Mouse (Mus musculus) limb, embryonic 14.5 days (tissue): Measurements from ENCODE around the gene Fcgbp. TPM values are rescaled to one million over a fixed set of nuclear protein-coding genes. Genes with fewer than 3 reads are reported as not detected.
A peak's percentile ranks its signal among the peaks of the same experiment; 100 is the strongest.

Experiments used
- ATAC-seq: fragments of 200-750 bp; cut with Nextera tagmentation; 2 replicates; pipeline ENCODE4 v1.8.0; 2017; ENCODE audit warnings: low read depth, moderate number of reproducible peaks, moderate TSS enrichment; ENCODE audit not compliant: low FRiP score
- DNase-seq: peaks from one replicate; pipeline ENCODE4 v3.0.0-alpha.2; 2015; ENCODE audit warnings: low spot score
- H3K27ac ChIP-seq: fragments of 300-500 bp; sonication (generic); replicated peaks from 2 replicates; pipeline ENCODE4 v1.5.1; 2014; ENCODE audit warnings: low read depth, mild to moderate bottlenecking, low read length, moderate library complexity, mixed read lengths
- H3K27me3 ChIP-seq: fragments of 300-500 bp; sonication (generic); 2 replicates; pipeline ENCODE4 v1.6.1; 2014; ENCODE audit warnings: low read length, mixed read lengths; ENCODE audit not compliant: control insufficient read depth, insufficient read depth
- H3K36me3 ChIP-seq: fragments of 300-500 bp; sonication (generic); 2 replicates; pipeline ENCODE4 v1.6.1; 2014; ENCODE audit warnings: mild to moderate bottlenecking, low read length, moderate library complexity, mixed read lengths; ENCODE audit not compliant: control insufficient read depth, insufficient read depth
- H3K4me1 ChIP-seq: fragments of 300-500 bp; sonication (generic); 2 replicates; pipeline ENCODE4 v1.6.1; 2014; ENCODE audit warnings: antibody characterized with exemption, low read length, mixed read lengths; ENCODE audit not compliant: control insufficient read depth, insufficient read depth
- H3K4me2 ChIP-seq: fragments of 300-500 bp; sonication (generic); replicated peaks from 2 replicates; pipeline ENCODE4 v1.6.1; 2014; ENCODE audit warnings: low read depth, mild to moderate bottlenecking, low read length, moderate library complexity; ENCODE audit not compliant: severe bottlenecking
- H3K4me3 ChIP-seq: fragments of 300-500 bp; sonication (generic); replicated peaks from 2 replicates; pipeline ENCODE4 v1.5.1; 2014; ENCODE audit warnings: low read length
- H3K9ac ChIP-seq: fragments of 300-500 bp; sonication (generic); 2 replicates; pipeline ENCODE4 v1.6.1; 2014; ENCODE audit warnings: mild to moderate bottlenecking, low read depth, low read length, moderate library complexity; ENCODE audit not compliant: severe bottlenecking
- H3K9me3 ChIP-seq: fragments of 300-500 bp; sonication (generic); 2 replicates; pipeline ENCODE4 v1.6.1; 2016; ENCODE audit warnings: low read length; ENCODE audit not compliant: control insufficient read depth
- POLR2A ChIP-seq: fragments of 200-500 bp; IDR thresholded peaks from 2 replicates; pipeline ENCODE4 v1.8.0; 2012; ENCODE audit warnings: inconsistent platforms, mild to moderate bottlenecking, moderate library complexity, borderline replicate concordance; ENCODE audit not compliant: insufficient read depth, insufficient read length; ENCODE audit errors: extremely low read depth
- WGBS: fragments of 180-500 bp; shearing (Covaris S2); extraction: QIAGEN DNeasy Blood & Tissue Kit; methylation state at CpG from one replicate; pipeline ENCODE4 v1.1.7; 2014; 5-methylcytosine and 5-hydroxymethylcytosine counted together
- polyA plus RNA-seq, 2 experiments: library from polyadenylated mRNA; depleted of rRNA in 1 of 2; stranded (reverse) in 1 of 2; unstranded in 1 of 2; fragments of >200 nt; fragmentation: Nextera tagmentation in 1 of 2; extraction: Ambion mirVana in 1 of 2; gene quantifications; 2 replicates each; pipeline versions ENCODE4 v1.2.1 to v1.2.3; 2012 to 2014

The Fcgbp gene
- polyA plus RNA-seq (2012; rRNA removed) (0.35 and 0.63 TPM in 2 replicates), polyA plus RNA-seq (2014; fragmentation: Nextera tagmentation; extraction: Ambion mirVana) (0.18 and 0.48 TPM in 2 replicates)

DNA sequence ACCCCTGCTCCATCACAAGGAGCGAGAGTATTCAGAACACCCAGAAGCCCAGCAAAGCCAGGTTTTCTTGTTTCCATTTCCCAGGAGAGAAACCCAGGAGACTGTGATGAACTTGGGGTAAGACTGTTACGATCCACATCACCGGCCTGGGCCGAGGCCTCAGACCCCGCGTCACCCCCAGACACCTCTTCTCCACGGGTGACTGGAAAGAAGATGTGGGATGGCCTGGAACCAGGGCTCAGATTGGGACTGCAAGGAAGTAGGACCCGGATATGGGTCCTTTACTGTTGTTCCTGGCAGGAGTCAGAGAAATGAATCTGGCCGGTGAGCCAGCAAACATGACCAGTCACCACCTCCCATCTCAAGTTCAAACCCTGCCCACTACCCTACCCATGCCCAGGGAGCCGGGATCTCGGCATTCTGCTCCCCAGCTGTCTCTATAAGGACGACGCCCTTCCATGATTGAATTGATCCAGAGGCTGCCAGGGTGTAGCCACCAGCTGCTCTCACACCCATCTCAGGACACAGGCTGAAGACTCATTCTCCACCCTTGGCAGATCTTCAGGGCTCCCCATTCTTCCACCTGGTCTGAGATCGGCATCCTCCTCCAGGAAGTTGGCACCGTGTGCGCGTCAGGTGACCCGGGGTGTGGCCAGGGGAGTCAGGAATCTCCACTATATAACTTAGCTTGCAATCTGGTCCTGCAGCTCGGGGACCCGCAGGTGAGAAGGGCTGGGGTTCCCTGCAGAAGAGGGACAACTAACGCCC lies at the start of gene Fcgbp:
Gene Fcgbp (plus strand): TSS at position 706 of the 768 bp plus-strand sequence.
- Histone ChIP-seq H3K9me3 (no peaks in the 10 kb centered on the region), H3K27ac (no peak within 1 kb of the TSS), H3K4me1 (no peaks in the 10 kb centered on the region), H3K27me3 (no peaks in the 10 kb centered on the region), H3K9ac (no peak within 1 kb of the TSS), H3K36me3 (no peaks in the 10 kb centered on the region), H3K4me3 (no peak within 1 kb of the TSS), H3K4me2 (no peak within 1 kb of the TSS)
- ATAC-seq, result no peak
- no peak for TF ChIP-seq POLR2A
- DNase-seq, result no peak
- 87% methylated on average over 21 of the region's 21 CpGs for WGBS

DNA sequence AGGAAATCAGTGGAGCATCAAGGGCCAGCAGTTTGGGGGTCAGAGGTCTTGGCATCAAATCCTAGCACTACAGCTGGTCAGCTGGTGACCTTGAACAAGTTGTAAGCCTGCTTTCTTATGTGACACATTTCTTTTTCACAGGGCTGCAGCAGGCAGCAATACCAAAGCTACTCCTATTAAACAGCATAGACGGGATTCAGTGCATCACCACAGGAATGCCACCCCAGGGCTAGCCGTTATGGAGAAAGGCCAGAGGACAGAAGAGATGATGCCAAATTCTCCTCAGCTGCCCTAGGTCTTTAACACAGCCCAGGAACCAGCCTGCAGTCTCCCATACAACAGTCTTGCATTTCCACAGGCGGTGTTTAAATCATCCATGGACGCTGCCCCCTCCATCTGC lies 26.5 kb upstream of the Fcgbp start:
- Histone ChIP-seq H3K4me3 (no peak overlapping the region), H3K27ac (no peak overlapping the region), H3K9ac (no peak overlapping the region), H3K36me3 (peaks cover 81% of the 10 kb centered on the region), H3K4me1 (0 out of 2 replicates have a peak, but pooled peaks cover 3% of the 10 kb centered on the region), H3K9me3 (no peaks in the 10 kb centered on the region), H3K27me3 (no peaks in the 10 kb centered on the region), H3K4me2 (no peak overlapping the region)
- TF ChIP-seq POLR2A, result no peak
- DNase-seq (no peak), ATAC-seq (no peak)
- 94% methylated on average over 4 of the region's 4 CpGs for WGBS

DNA sequence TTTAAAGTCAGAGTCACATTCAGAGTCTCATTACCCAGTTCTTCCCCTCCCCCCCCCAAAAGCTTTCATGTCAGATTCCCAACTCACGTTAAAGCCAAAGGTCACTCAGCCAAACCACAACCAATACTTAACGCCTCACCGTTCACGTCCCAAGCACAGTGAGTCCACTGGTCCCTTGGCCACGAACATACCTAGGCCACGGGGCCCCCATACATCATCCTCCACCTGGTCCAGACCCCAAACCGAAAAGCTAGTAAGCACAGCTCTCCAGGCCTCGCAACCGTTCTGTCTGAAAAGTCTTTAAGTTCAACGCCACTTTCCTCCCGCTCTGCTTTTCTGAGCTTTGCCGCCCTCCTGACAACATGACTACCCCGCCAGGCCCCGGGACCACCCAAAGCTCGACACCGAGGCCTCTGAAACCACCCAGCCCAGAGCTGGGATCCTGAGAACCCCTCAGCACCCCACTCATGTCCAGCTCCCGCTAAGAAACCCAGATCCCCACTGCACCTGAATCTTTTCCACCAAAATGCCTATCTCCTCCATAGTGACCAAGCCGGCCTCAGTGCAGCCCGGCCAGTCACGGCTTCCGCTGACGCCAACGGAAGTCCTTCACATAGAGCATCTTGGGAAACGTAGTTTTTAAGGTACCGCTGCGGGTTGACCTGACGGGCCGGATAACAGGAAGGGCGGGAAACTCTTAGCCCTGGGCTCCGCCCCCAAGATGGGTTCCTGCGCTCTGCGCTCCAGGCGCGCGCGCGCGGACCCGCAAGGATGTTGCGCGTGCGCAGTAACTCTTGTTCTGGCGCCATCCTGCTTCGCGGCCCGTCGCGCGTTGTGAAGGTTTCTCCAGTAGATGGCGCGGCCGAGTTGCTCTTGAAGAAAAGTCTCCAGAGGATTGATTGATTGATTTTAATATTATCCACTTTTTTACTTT lies 21.3 kb upstream of the Fcgbp start, which contains the start of gene Psmc4:
Gene Psmc4 (minus strand): TSS at position 626 of the 934 bp plus-strand sequence.
- H3K36me3 ChIP-seq, result peaks cover 42% of the 10 kb centered on the region
- no peaks in the 10 kb centered on the region for H3K9me3 ChIP-seq
- under 1% methylated on average over 52 of the region's 52 CpGs for WGBS
- peak; percentile 87; the same call in 1 of the 2 replicates for TF ChIP-seq POLR2A
- no peak within 1 kb of the TSS for H3K27ac ChIP-seq
- H3K4me3 ChIP-seq, result peak within 1 kb of the TSS; percentile 68
- peak within 1 kb of the TSS; percentile 66 for H3K9ac ChIP-seq
- DNase-seq, result peak; percentile 99
- H3K4me2 ChIP-seq, result peak within 1 kb of the TSS; percentile 69
- peak; percentile 99 for ATAC-seq
- no peaks in the 10 kb centered on the region for H3K27me3 ChIP-seq
- 0 out of 2 replicates have a peak, but pooled peaks cover 6% of the 10 kb centered on the region for H3K4me1 ChIP-seq

DNA sequence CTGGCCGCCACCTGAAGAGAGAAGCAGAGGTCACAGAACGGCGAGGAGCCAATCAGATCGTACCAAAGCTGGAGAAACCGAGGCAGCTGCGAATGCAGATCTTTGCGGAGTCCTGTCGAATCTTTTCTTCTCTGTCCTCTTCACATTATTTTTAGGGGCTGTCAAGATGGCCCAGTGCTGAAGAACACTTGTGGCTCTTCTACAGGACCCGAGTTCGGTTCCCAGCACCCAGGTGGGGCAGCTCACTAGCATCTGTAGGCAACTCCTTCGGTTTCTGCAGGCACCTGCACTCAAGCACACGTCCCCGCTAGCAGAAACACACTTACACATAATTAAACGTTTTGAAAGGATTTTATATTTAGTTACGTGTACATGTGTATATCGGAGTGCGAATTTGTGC lies 20.5 kb upstream of the Fcgbp start:
- Histone ChIP-seq H3K27ac (no peak overlapping the region), H3K4me2 (peak overlapping the region; percentile 37), H3K4me1 (0 out of 2 replicates have a peak, but pooled peaks cover 6% of the 10 kb centered on the region), H3K4me3 (peak overlapping the region; percentile 68), H3K9ac (0 out of 2 replicates have a peak overlapping the region, but pooled peaks have one; percentile 2), H3K9me3 (no peaks in the 10 kb centered on the region), H3K27me3 (no peaks in the 10 kb centered on the region), H3K36me3 (peaks cover 33% of the 10 kb centered on the region)
- ATAC-seq (no peak), DNase-seq (no peak)
- no peak for TF ChIP-seq POLR2A
- 59% methylated on average over 17 of the region's 17 CpGs for WGBS
